Mouse (Mus musculus): ENCODE measurements around the gene Tmem135.

DNA sequence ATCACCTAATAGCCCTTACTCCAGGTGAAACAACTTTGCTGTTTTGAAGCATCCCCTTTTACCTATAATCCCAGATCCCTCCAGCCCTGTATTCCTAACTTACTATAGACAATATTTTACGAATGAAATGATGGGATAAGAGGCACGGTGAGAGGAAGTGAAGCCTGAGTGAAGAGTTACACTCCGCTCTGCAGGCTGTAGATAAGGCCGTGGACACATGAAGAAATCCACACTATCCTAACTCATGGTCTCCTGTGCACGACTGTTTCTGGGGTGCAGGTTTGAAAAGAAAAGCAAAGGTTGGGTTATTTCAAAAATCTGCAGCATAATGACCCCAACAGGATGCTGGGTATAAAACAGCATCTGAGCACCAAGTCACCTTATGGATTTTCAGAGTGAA is 77.8 kb downstream of the Tmem135 start:
- no peak for TF ChIP-seq GATA2 (IDR thresholded peaks at IDR 0.05; ENCODE audit: borderline replicate concordance, low read depth, low read length)
- TF ChIP-seq CTCF (IDR thresholded peaks at IDR 0.05; ENCODE audit: low read depth, low read length), result no peak

Measured in G1E (cell line).